Mouse (Mus musculus): Measurements from ENCODE around the gene Plcd3. TPM values are rescaled to one million over a fixed set of nuclear protein-coding genes. Genes with fewer than 3 reads are reported as not detected.

Plcd3 gene
- total and polyA plus RNA-seq, 2 experiments from 2014 or later = 4.7 to 9.4 TPM

DNA sequence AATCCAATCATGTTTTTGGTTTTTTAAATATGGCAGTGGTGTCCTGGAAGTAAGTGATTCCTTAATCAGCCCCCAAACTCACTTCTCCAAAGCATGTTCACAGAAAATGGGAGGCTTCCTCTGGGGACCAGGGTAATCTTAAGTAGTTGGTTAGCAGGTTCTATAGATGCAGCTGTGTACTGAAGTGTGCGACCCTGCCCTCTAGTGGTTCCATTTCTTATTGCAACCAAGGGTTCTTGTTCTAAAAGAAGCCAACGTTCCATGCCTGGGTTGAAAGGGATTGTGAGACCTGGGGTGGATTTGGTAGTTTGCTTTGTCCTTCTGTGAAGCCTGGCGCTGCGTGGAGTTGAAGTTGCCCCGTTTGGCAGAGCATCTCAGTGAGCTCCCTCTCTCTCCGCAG, 46.7 kb downstream of the Plcd3 start:
- no peak overlapping the region for H3K4me3 ChIP-seq (ENCODE audit: low read depth, low read length)
- H3K4me2 ChIP-seq (ENCODE audit: low read depth, low read length, poor library complexity, severe bottlenecking) = no peak overlapping the region
- no peaks in the 10 kb centered on the region for H3K4me1 ChIP-seq (ENCODE audit: insufficient read depth, low read length)
- H3K9me3 ChIP-seq (ENCODE audit: low read length) = no peaks in the 10 kb centered on the region
- H3K9ac ChIP-seq (replicated peaks; ENCODE audit: low read length, poor library complexity, severe bottlenecking) = no peak overlapping the region
- H3K27me3 ChIP-seq (ENCODE audit: insufficient read depth, low read length) = no peaks in the 10 kb centered on the region
- H3K27ac ChIP-seq (ENCODE audit: low read depth, low read length) = no peak overlapping the region
- 36% methylated on average over 6 of the region's 6 CpGs for WGBS
- TF ChIP-seq CTCF (IDR thresholded peaks at IDR 0.05) = peak; percentile 91
- no peak for ATAC-seq (ENCODE audit: low FRiP score)
- DNase-seq (ENCODE audit: low spot score) = peak; percentile 87
- H3K36me3 ChIP-seq (ENCODE audit: insufficient read depth, low read length) = peaks cover 71% of the 10 kb centered on the region

DNA sequence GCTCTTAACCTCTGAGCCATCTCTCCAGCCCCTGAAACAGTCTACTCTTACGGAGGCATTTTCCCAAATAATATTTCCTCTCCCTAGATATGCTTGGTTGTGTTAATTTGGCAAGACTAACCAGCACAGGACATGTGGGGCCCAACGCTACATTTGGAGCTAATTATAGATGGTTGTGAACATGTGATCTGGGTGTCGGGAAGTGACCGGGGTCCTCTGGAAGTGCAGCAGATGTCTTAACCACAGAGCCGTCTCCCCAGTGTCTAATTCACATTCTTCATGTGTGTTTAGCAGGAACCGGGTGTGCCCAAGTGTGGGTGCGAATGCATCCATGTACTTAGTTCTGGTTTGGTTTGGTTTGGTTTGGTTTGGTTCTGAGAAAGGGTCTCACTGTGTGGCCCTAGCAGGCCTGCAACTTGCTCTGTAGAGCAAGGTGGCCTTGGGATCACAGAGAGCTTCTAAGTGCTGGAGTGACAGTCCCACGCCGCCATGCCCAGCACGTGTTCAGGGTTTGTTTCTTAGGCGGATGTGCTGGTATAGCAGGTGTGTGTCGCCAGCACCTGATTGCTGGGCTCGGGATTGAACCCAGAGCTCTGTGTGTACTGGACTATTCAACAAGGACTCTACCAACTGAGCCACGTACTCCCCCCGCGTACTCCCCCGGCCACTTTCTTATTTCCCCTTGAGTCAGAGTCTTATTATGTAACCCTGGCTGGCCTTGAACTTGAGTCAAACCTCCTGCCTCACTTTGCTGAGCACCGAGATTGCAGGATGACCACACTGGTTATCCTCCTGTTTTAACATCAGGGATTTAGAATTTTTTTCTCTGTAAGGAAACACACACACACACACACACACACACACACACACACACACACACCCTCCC, 48.0 kb downstream of the Plcd3 start:
- DNase-seq (ENCODE audit: low spot score) (no peak), ATAC-seq (ENCODE audit: low FRiP score) (no peak)
- Histone ChIP-seq H3K4me3 (ENCODE audit: low read depth, low read length) (no peak overlapping the region), H3K36me3 (ENCODE audit: insufficient read depth, low read length) (peaks cover 61% of the 10 kb centered on the region), H3K4me2 (ENCODE audit: low read depth, low read length, poor library complexity, severe bottlenecking) (no peak overlapping the region), H3K9ac (replicated peaks; ENCODE audit: low read length, poor library complexity, severe bottlenecking) (no peak overlapping the region), H3K27me3 (ENCODE audit: insufficient read depth, low read length) (no peaks in the 10 kb centered on the region), H3K4me1 (ENCODE audit: insufficient read depth, low read length) (no peaks in the 10 kb centered on the region), H3K27ac (ENCODE audit: low read depth, low read length) (no peak overlapping the region), H3K9me3 (ENCODE audit: low read length) (no peaks in the 10 kb centered on the region)
- no peak for TF ChIP-seq CTCF (IDR thresholded peaks at IDR 0.05)
- WGBS = 93% methylated on average over 18 of the region's 18 CpGs

DNA sequence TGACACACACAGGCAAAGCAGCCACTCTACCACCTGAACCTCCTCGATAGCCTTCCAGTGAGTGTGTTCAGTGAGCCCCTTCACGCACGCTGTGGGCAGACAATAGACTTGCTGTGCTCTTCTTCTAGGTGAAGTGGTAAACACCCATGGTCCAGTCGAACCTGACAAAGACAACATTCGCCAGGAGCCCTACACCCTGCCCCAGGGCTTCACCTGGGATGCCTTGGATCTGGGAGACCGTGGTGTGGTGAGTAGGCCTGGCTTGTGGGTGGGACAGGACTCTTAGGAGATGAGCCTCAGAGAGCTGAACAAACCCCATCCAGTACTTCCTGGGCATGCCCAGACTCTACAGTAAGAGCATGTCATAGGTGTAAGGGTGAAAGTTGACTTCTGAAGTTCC, 49.4 kb downstream of the Plcd3 start:
- H3K36me3 ChIP-seq (ENCODE audit: insufficient read depth, low read length) = peaks cover 51% of the 10 kb centered on the region
- no peaks in the 10 kb centered on the region for H3K4me1 ChIP-seq (ENCODE audit: insufficient read depth, low read length)
- H3K9me3 ChIP-seq (ENCODE audit: low read length) = no peaks in the 10 kb centered on the region
- no peak overlapping the region for H3K27ac ChIP-seq (ENCODE audit: low read depth, low read length)
- no peak for TF ChIP-seq CTCF (IDR thresholded peaks at IDR 0.05)
- no peak for ATAC-seq (ENCODE audit: low FRiP score)
- no peak overlapping the region for H3K4me2 ChIP-seq (ENCODE audit: low read depth, low read length, poor library complexity, severe bottlenecking)
- no peak overlapping the region for H3K9ac ChIP-seq (replicated peaks; ENCODE audit: low read length, poor library complexity, severe bottlenecking)
- DNase-seq (ENCODE audit: low spot score) = no peak
- no peaks in the 10 kb centered on the region for H3K27me3 ChIP-seq (ENCODE audit: insufficient read depth, low read length)
- 94% methylated on average over 6 of the region's 6 CpGs for WGBS
- no peak overlapping the region for H3K4me3 ChIP-seq (ENCODE audit: low read depth, low read length)

DNA sequence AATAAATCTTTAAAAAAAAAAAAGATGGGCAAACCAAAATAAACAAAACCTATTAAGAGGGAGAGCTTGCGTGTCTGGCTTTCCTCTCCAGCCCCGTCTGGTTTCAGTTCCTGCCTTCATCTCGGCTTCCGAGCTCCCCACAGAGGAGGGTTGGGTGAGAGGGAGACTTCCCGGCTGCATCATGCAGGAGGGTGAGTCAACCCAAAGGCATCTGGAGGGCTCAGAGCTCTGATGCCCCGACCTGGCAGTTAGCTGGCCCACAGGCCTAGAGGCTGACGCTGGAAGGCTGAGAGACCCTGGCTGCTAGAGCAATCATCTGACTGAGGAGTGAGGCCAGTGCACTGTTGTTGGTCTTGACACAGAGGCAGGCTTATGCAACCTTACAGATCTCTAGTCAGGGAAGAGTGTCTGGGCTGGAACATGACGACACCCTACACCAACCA, 50.2 kb downstream of the Plcd3 start:
- no peak for ATAC-seq (ENCODE audit: low FRiP score)
- Histone ChIP-seq H3K4me2 (ENCODE audit: low read depth, low read length, poor library complexity, severe bottlenecking) (no peak overlapping the region), H3K27me3 (ENCODE audit: insufficient read depth, low read length) (no peaks in the 10 kb centered on the region), H3K9ac (replicated peaks; ENCODE audit: low read length, poor library complexity, severe bottlenecking) (no peak overlapping the region), H3K27ac (ENCODE audit: low read depth, low read length) (no peak overlapping the region), H3K4me3 (ENCODE audit: low read depth, low read length) (no peak overlapping the region), H3K4me1 (ENCODE audit: insufficient read depth, low read length) (no peaks in the 10 kb centered on the region), H3K36me3 (ENCODE audit: insufficient read depth, low read length) (peaks cover 48% of the 10 kb centered on the region), H3K9me3 (ENCODE audit: low read length) (no peaks in the 10 kb centered on the region)
- no peak for DNase-seq (ENCODE audit: low spot score)
- TF ChIP-seq CTCF (IDR thresholded peaks at IDR 0.05) = no peak
- 83% methylated on average over 8 of the region's 8 CpGs for WGBS

DNA sequence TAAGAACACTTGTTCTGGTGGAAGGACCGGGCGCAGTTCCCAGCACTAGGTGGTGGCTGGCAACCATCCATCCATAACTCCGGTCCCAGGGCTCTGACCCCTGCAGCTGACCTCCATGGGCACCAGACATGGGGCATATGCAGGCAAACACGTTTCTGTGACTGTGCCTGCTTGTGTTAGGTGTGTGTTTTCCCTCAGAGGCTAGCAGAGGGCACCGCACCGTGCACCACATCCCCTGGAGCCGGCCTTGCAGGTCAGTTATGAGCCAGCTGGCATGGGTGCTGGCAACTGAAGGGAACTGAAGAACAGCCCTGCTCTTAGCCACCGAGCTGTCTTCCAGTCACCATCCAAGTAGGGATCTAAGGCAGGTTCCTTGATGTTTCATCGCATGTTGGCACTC, 51.3 kb downstream of the Plcd3 start:
- Histone ChIP-seq H3K27me3 (ENCODE audit: insufficient read depth, low read length) (no peaks in the 10 kb centered on the region), H3K4me2 (ENCODE audit: low read depth, low read length, poor library complexity, severe bottlenecking) (no peak overlapping the region), H3K9ac (replicated peaks; ENCODE audit: low read length, poor library complexity, severe bottlenecking) (no peak overlapping the region), H3K9me3 (ENCODE audit: low read length) (no peaks in the 10 kb centered on the region), H3K4me3 (ENCODE audit: low read depth, low read length) (no peak overlapping the region), H3K36me3 (ENCODE audit: insufficient read depth, low read length) (peaks cover 48% of the 10 kb centered on the region), H3K27ac (ENCODE audit: low read depth, low read length) (no peak overlapping the region), H3K4me1 (ENCODE audit: insufficient read depth, low read length) (no peaks in the 10 kb centered on the region)
- ATAC-seq (ENCODE audit: low FRiP score) = no peak
- DNase-seq (ENCODE audit: low spot score) = no peak
- 93% methylated on average over 9 of the region's 9 CpGs for WGBS
- TF ChIP-seq CTCF (IDR thresholded peaks at IDR 0.05) = no peak

DNA sequence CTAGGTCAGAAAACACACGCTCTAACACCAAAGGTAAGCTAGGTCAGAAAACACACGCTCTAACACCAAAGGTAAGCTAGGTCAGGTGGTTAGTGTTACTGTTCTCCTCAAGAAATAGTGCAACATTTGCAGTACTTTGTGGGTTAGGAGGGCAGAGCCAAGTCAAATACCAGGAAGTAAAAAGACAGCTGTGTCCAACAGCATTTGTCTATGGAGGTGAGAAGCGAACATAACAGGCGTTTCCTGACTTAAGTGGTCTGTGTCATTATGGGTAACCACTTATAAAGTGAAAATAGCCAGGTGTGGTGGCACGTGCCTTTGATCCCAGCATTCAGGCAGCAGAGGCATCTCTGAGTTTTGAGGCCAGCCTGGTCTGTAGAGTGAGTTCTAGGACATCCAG, 51.8 kb downstream of the Plcd3 start:
- Histone ChIP-seq H3K4me3 (ENCODE audit: low read depth, low read length) (no peak overlapping the region), H3K27ac (ENCODE audit: low read depth, low read length) (no peak overlapping the region), H3K27me3 (ENCODE audit: insufficient read depth, low read length) (no peaks in the 10 kb centered on the region), H3K9me3 (ENCODE audit: low read length) (no peaks in the 10 kb centered on the region), H3K36me3 (ENCODE audit: insufficient read depth, low read length) (peaks cover 51% of the 10 kb centered on the region), H3K4me1 (ENCODE audit: insufficient read depth, low read length) (no peaks in the 10 kb centered on the region), H3K4me2 (ENCODE audit: low read depth, low read length, poor library complexity, severe bottlenecking) (no peak overlapping the region), H3K9ac (replicated peaks; ENCODE audit: low read length, poor library complexity, severe bottlenecking) (no peak overlapping the region)
- WGBS = over 99% methylated on average over 5 of the region's 5 CpGs
- ATAC-seq (ENCODE audit: low FRiP score) = no peak
- no peak for DNase-seq (ENCODE audit: low spot score)
- TF ChIP-seq CTCF (IDR thresholded peaks at IDR 0.05) = no peak

Measured in midbrain, postnatal 0 days (tissue).